Mouse (Mus musculus) cortical plate, adult 2 months (tissue): Measurements from ENCODE around the gene Asb6.

ENCODE experiments used
- CTCF ChIP-seq: fragments of 200-500 bp; IDR thresholded peaks from 2 replicates; pipeline ENCODE4 v1.5.1; 2011; ENCODE audit warnings: mild to moderate bottlenecking, control low read depth, low read length; ENCODE audit not compliant: insufficient read depth; ENCODE audit errors: extremely low read depth
- POLR2A ChIP-seq: fragments of 200-500 bp; IDR thresholded peaks from 2 replicates; pipeline ENCODE4 v1.6.1; 2011; ENCODE audit warnings: mild to moderate bottlenecking, low read length, control low read depth; ENCODE audit not compliant: insufficient read depth; ENCODE audit errors: extremely low read depth

DNA sequence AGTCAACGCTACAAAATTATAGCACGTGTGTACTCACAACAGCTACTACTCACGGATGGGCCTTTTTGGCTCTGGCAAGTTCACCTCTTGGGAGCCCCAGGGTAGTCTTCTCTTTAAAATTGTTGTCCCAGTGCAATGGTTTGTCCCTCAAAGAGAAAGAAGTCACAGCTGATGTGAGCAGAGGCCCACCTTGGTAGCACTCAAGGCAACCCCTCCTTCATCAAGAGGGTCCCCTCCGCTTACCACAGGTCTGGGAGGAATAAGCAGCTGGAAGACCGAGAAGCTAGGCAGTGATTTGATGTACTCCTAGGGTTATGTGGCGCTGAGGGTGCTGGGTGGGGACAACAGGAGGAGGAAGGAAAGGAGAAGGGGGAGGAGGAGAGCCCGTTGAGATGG, 29.5 kb downstream of the Asb6 start:
- TF ChIP-seq POLR2A (no peak), CTCF (no peak)
